Mouse (Mus musculus): ENCODE measurements around the gene Arhgap24.

DNA sequence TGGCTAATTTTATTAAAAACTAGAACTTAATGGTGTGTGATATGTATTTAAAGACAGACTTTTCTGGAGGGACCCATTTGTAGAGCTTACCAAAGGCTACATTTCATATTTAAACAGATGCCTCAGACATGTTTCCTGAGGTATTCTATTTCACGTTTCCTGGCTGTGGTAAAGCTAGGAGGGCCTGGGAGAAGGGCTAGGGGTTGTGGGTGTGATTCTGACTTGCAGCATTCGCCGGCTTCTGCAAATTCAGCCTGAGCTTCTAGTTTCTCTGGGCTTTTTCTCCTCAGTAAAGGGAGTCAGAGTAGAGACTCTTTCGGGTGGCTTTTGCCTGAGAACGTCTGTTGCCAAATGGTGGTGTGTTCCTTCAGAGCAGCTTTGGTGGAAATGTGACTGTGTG, 10.4 kb downstream of the Arhgap24 start:
- TF ChIP-seq CTCF (IDR thresholded peaks at IDR 0.05; ENCODE audit: low read depth, low read length) (no peak), POLR2A (IDR thresholded peaks at IDR 0.05; ENCODE audit: borderline replicate concordance, low read depth, low read length) (no peak)
